Mouse (Mus musculus): ENCODE results near the gene Syap1. TPM values are rescaled to one million over a fixed set of nuclear protein-coding genes. Genes with fewer than 3 reads are reported as not detected.

Gene Syap1
- polyA plus RNA-seq (2014; fragmentation: Nextera tagmentation; extraction: Ambion mirVana) = 42.9 and 49.1 TPM in 2 replicates

- 25% methylated on average over 38 of the region's 47 CpGs for WGBS
- Histone ChIP-seq H3K9ac (replicated peaks; ENCODE audit: low read depth, low read length) (peak within 1 kb of the TSS; percentile 52), H3K4me2 (replicated peaks; ENCODE audit: low read depth, low read length) (peak within 1 kb of the TSS; percentile 37), H3K4me1 (ENCODE audit: control insufficient read depth, insufficient read depth, low read length) (no peaks in the 10 kb centered on the region), H3K36me3 (ENCODE audit: control insufficient read depth, insufficient read depth, low read length) (no peaks in the 10 kb centered on the region), H3K9me3 (ENCODE audit: control insufficient read depth, low read depth, low read length) (no peaks in the 10 kb centered on the region), H3K27me3 (ENCODE audit: control insufficient read depth, insufficient read depth, low read length) (no peaks in the 10 kb centered on the region), H3K27ac (ENCODE audit: low read length) (peak within 1 kb of the TSS; percentile 6; the same call in 1 of the 2 replicates), H3K4me3 (ENCODE audit: low read depth, low read length) (peak within 1 kb of the TSS; percentile 63)
- ATAC-seq (ENCODE audit: insufficient number of reproducible peaks, insufficient read depth, low FRiP score, low read depth) = peak; percentile 96; the same call in 1 of the 2 replicates
These were observed at the start of gene Syap1 for GRCm38 (mm10) chrX:162887931-162888511. Syap1 (minus strand) TSS chrX:162888447.

GRCm38 (mm10) chrX:162931467-162931866, 43.2 kb upstream of the Syap1 start:
- H3K4me1 ChIP-seq (ENCODE audit: control insufficient read depth, insufficient read depth, low read length) = no peaks in the 10 kb centered on the region
- H3K27ac ChIP-seq (ENCODE audit: low read length) = no peak overlapping the region
- H3K9me3 ChIP-seq (ENCODE audit: control insufficient read depth, low read depth, low read length) = no peaks in the 10 kb centered on the region
- WGBS = 95% methylated on average over 2 of the region's 2 CpGs
- no peaks in the 10 kb centered on the region for H3K27me3 ChIP-seq (ENCODE audit: control insufficient read depth, insufficient read depth, low read length)
- no peak overlapping the region for H3K9ac ChIP-seq (replicated peaks; ENCODE audit: low read depth, low read length)
- no peak overlapping the region for H3K4me3 ChIP-seq (ENCODE audit: low read depth, low read length)
- H3K36me3 ChIP-seq (ENCODE audit: control insufficient read depth, insufficient read depth, low read length) = no peaks in the 10 kb centered on the region; the same call in 1 of the 2 replicates
- H3K4me2 ChIP-seq (replicated peaks; ENCODE audit: low read depth, low read length) = no peak overlapping the region
- no peak for ATAC-seq (ENCODE audit: insufficient number of reproducible peaks, insufficient read depth, low FRiP score, low read depth)

GRCm38 (mm10) chrX:162921487-162922125, 33.4 kb upstream of the Syap1 start:
- no peaks in the 10 kb centered on the region for H3K36me3 ChIP-seq (ENCODE audit: control insufficient read depth, insufficient read depth, low read length)
- H3K4me1 ChIP-seq (ENCODE audit: control insufficient read depth, insufficient read depth, low read length) = no peaks in the 10 kb centered on the region
- H3K4me2 ChIP-seq (replicated peaks; ENCODE audit: low read depth, low read length) = no peak overlapping the region
- H3K9ac ChIP-seq (replicated peaks; ENCODE audit: low read depth, low read length) = no peak overlapping the region
- no peak for ATAC-seq (ENCODE audit: insufficient number of reproducible peaks, insufficient read depth, low FRiP score, low read depth)
- H3K27me3 ChIP-seq (ENCODE audit: control insufficient read depth, insufficient read depth, low read length) = no peaks in the 10 kb centered on the region
- no peaks in the 10 kb centered on the region for H3K9me3 ChIP-seq (ENCODE audit: control insufficient read depth, low read depth, low read length)
- 73% methylated on average over 8 of the region's 8 CpGs for WGBS
- H3K4me3 ChIP-seq (ENCODE audit: low read depth, low read length) = no peak overlapping the region
- no peak overlapping the region for H3K27ac ChIP-seq (ENCODE audit: low read length)

GRCm38 (mm10) chrX:162915697-162916096, 27.4 kb upstream of the Syap1 start:
- ATAC-seq (ENCODE audit: insufficient number of reproducible peaks, insufficient read depth, low FRiP score, low read depth) = no peak
- Histone ChIP-seq H3K9me3 (ENCODE audit: control insufficient read depth, low read depth, low read length) (no peaks in the 10 kb centered on the region), H3K9ac (replicated peaks; ENCODE audit: low read depth, low read length) (no peak overlapping the region), H3K27me3 (ENCODE audit: control insufficient read depth, insufficient read depth, low read length) (no peaks in the 10 kb centered on the region), H3K36me3 (ENCODE audit: control insufficient read depth, insufficient read depth, low read length) (peaks cover 6% of the 10 kb centered on the region; the same call in 1 of the 2 replicates), H3K4me1 (ENCODE audit: control insufficient read depth, insufficient read depth, low read length) (no peaks in the 10 kb centered on the region), H3K4me2 (replicated peaks; ENCODE audit: low read depth, low read length) (no peak overlapping the region), H3K4me3 (ENCODE audit: low read depth, low read length) (no peak overlapping the region), H3K27ac (ENCODE audit: low read length) (no peak overlapping the region)
- WGBS = 35% methylated on average over 5 of the region's 5 CpGs

GRCm38 (mm10) chrX:162913651-162914050, 25.4 kb upstream of the Syap1 start:
- H3K9me3 ChIP-seq (ENCODE audit: control insufficient read depth, low read depth, low read length) = no peaks in the 10 kb centered on the region
- no peak overlapping the region for H3K9ac ChIP-seq (replicated peaks; ENCODE audit: low read depth, low read length)
- 89% methylated on average over 3 of the region's 3 CpGs for WGBS
- no peak overlapping the region for H3K27ac ChIP-seq (ENCODE audit: low read length)
- ATAC-seq (ENCODE audit: insufficient number of reproducible peaks, insufficient read depth, low FRiP score, low read depth) = no peak
- H3K4me2 ChIP-seq (replicated peaks; ENCODE audit: low read depth, low read length) = no peak overlapping the region
- peaks cover 9% of the 10 kb centered on the region; the same call in 1 of the 2 replicates for H3K36me3 ChIP-seq (ENCODE audit: control insufficient read depth, insufficient read depth, low read length)
- no peak overlapping the region for H3K4me3 ChIP-seq (ENCODE audit: low read depth, low read length)
- H3K27me3 ChIP-seq (ENCODE audit: control insufficient read depth, insufficient read depth, low read length) = no peaks in the 10 kb centered on the region
- no peaks in the 10 kb centered on the region for H3K4me1 ChIP-seq (ENCODE audit: control insufficient read depth, insufficient read depth, low read length)

- Histone ChIP-seq H3K9ac (replicated peaks; ENCODE audit: low read depth, low read length) (no peak overlapping the region), H3K27ac (ENCODE audit: low read length) (no peak overlapping the region), H3K4me3 (ENCODE audit: low read depth, low read length) (no peak overlapping the region), H3K4me2 (replicated peaks; ENCODE audit: low read depth, low read length) (no peak overlapping the region), H3K36me3 (ENCODE audit: control insufficient read depth, insufficient read depth, low read length) (0 out of 2 replicates have a peak, but pooled peaks cover 7% of the 10 kb centered on the region), H3K27me3 (ENCODE audit: control insufficient read depth, insufficient read depth, low read length) (no peaks in the 10 kb centered on the region), H3K9me3 (ENCODE audit: control insufficient read depth, low read depth, low read length) (no peaks in the 10 kb centered on the region), H3K4me1 (ENCODE audit: control insufficient read depth, insufficient read depth, low read length) (0 out of 2 replicates have a peak, but pooled peaks cover 3% of the 10 kb centered on the region)
- WGBS = 59% methylated on average over 3 of the region's 3 CpGs
- no peak for ATAC-seq (ENCODE audit: insufficient number of reproducible peaks, insufficient read depth, low FRiP score, low read depth)
These were observed 19.3 kb upstream of the Syap1 start for GRCm38 (mm10) chrX:162907554-162907953.

- 19% methylated on average over 27 of the region's 29 CpGs for WGBS
- no peaks in the 10 kb centered on the region for H3K36me3 ChIP-seq (ENCODE audit: control insufficient read depth, insufficient read depth, low read length)
- ATAC-seq (ENCODE audit: insufficient number of reproducible peaks, insufficient read depth, low FRiP score, low read depth) = peak; percentile 77
- H3K9me3 ChIP-seq (ENCODE audit: control insufficient read depth, low read depth, low read length) = no peaks in the 10 kb centered on the region
- peak overlapping the region; percentile 53 for H3K9ac ChIP-seq (replicated peaks; ENCODE audit: low read depth, low read length)
- peak overlapping the region; percentile 55 for H3K4me2 ChIP-seq (replicated peaks; ENCODE audit: low read depth, low read length)
- peak overlapping the region; percentile 53 for H3K4me3 ChIP-seq (ENCODE audit: low read depth, low read length)
- H3K4me1 ChIP-seq (ENCODE audit: control insufficient read depth, insufficient read depth, low read length) = 0 out of 2 replicates have a peak, but pooled peaks cover 3% of the 10 kb centered on the region
- H3K27me3 ChIP-seq (ENCODE audit: control insufficient read depth, insufficient read depth, low read length) = no peaks in the 10 kb centered on the region
- H3K27ac ChIP-seq (ENCODE audit: low read length) = peak overlapping the region; percentile 80
These were observed 13.9 kb upstream of the Syap1 start for GRCm38 (mm10) chrX:162902040-162902734.

GRCm38 (mm10) chrX:162901371-162902039, 13.3 kb upstream of the Syap1 start:
- 0 out of 2 replicates have a peak, but pooled peaks cover 3% of the 10 kb centered on the region for H3K4me1 ChIP-seq (ENCODE audit: control insufficient read depth, insufficient read depth, low read length)
- H3K36me3 ChIP-seq (ENCODE audit: control insufficient read depth, insufficient read depth, low read length) = no peaks in the 10 kb centered on the region
- H3K4me3 ChIP-seq (ENCODE audit: low read depth, low read length) = peak overlapping the region; percentile 53
- H3K4me2 ChIP-seq (replicated peaks; ENCODE audit: low read depth, low read length) = peak overlapping the region; percentile 55
- no peaks in the 10 kb centered on the region for H3K27me3 ChIP-seq (ENCODE audit: control insufficient read depth, insufficient read depth, low read length)
- ATAC-seq (ENCODE audit: insufficient number of reproducible peaks, insufficient read depth, low FRiP score, low read depth) = peak; percentile 91
- peak overlapping the region; percentile 80 for H3K27ac ChIP-seq (ENCODE audit: low read length)
- 22% methylated on average over 25 of the region's 25 CpGs for WGBS
- peak overlapping the region; percentile 53 for H3K9ac ChIP-seq (replicated peaks; ENCODE audit: low read depth, low read length)
- no peaks in the 10 kb centered on the region for H3K9me3 ChIP-seq (ENCODE audit: control insufficient read depth, low read depth, low read length)

All from stomach, embryonic 14.5 days (tissue).